Mouse (Mus musculus) Patski (cell line): ENCODE data around the gene Hnf1a. TPM values are rescaled to one million over a fixed set of nuclear protein-coding genes. Genes with fewer than 3 reads are reported as not detected.
A peak's percentile ranks its signal among the peaks of the same experiment; 100 is the strongest.

Source experiments
- ATAC-seq: fragments of 100-300 bp; one replicate; pipeline ENCODE4 v1.8.0; 2021
- CTCF ChIA-PET: fragments of 350-600 bp; sonication (Branson Sonifier 250); formaldehyde crosslinking; loops from one replicate; lab custom pipeline; 2022; ENCODE audit warnings: inconsistent platforms; lab: Charles Lee
- POLR2A ChIA-PET: fragments of 350-600 bp; sonication (Branson Sonifier 250); formaldehyde crosslinking; loops from one replicate; lab custom pipeline; 2022; ENCODE audit warnings: antibody characterized with exemption, inconsistent platforms; lab: Charles Lee
- DNase-seq: peaks from one replicate; pipeline ENCODE4 v3.0.0-alpha.2; 2011; ENCODE audit warnings: low read depth, low spot score
- H3K27me3 ChIP-seq: fragments of 371-371 bp; one replicate; pipeline ENCODE4 v1.5.1; 2021
- CTCF ChIP-seq: fragments of 100-300 bp; IDR thresholded peaks from one replicate; pipeline ENCODE4 v1.5.1; 2021
- in situ Hi-C: fragments of 300-500 bp; cut with MboI; formaldehyde crosslinking; loops from 3 replicates; pipeline ENCODE4 v1.11.1; 2018; ENCODE audit warnings: low pct_unique_long_range_greater_than_20kb, mixed read lengths
- polyA plus RNA-seq: library from polyadenylated mRNA; unstranded; gene quantifications from one replicate; pipeline ENCODE4 v1.2.3, GENCODE M21; 2021

Gene Hnf1a
- polyA plus RNA-seq, 1 experiment from 2014 or later = 0.05 TPM

- ChIA-PET CTCF (interaction anchor here (0.9 to 2.2 kb wide), 3 partner anchors 10 to 19 kb away, joined by 3 to 12 read pairs (median 3); no protein-coding TSS in a partner anchor), POLR2A (no interaction called here)
- DNase-seq (no peak), ATAC-seq (no peak)
- in situ Hi-C loops = no loop called here
- H3K27me3 ChIP-seq = no peaks in the 10 kb centered on the region
- no peak for TF ChIP-seq CTCF
Measured at GRCm38 (mm10) chr5:114968651-114969050, 2.2 kb downstream of the Hnf1a start.

- DNase-seq = no peak
- no peaks in the 10 kb centered on the region for H3K27me3 ChIP-seq
- CTCF ChIA-PET = interaction anchor here (0.9 to 2.2 kb wide), 3 partner anchors 11 to 18 kb away, joined by 3 to 12 read pairs (median 3); no protein-coding TSS in a partner anchor
- in situ Hi-C loops = no loop called here
- no peak for TF ChIP-seq CTCF
- peak; percentile 48 for ATAC-seq
- POLR2A ChIA-PET = interaction anchor here (0.6 kb wide), 1 partner anchor 303 kb away, joined by 4 read pairs; no protein-coding TSS in a partner anchor
Measured at GRCm38 (mm10) chr5:114967523-114968268, 3.2 kb downstream of the Hnf1a start.

- ATAC-seq (no peak), DNase-seq (no peak)
- in situ Hi-C loops = no loop called here
- no peak for TF ChIP-seq CTCF
- no peaks in the 10 kb centered on the region for H3K27me3 ChIP-seq
- ChIA-PET CTCF (interaction anchor here (1.2 kb wide), 1 partner anchor 12 kb away, joined by 3 read pairs; no protein-coding TSS in a partner anchor), POLR2A (interaction anchor here (0.6 kb wide), 1 partner anchor 275 kb away, joined by 4 read pairs; no protein-coding TSS in a partner anchor)
Measured at GRCm38 (mm10) chr5:114964967-114965898, 5.7 kb downstream of the Hnf1a start.

GRCm38 (mm10) chr5:114964315-114964966, 6.5 kb downstream of the Hnf1a start:
- ATAC-seq (no peak), DNase-seq (no peak)
- TF ChIP-seq CTCF = no peak
- POLR2A ChIA-PET = no interaction called here
- CTCF ChIA-PET = no interaction called here
- no peaks in the 10 kb centered on the region for H3K27me3 ChIP-seq
- in situ Hi-C loops = no loop called here

- ATAC-seq (no peak), DNase-seq (no peak)
- TF ChIP-seq CTCF = no peak
- CTCF ChIA-PET = no interaction called here
- POLR2A ChIA-PET = no interaction called here
- in situ Hi-C loops = no loop called here
- no peaks in the 10 kb centered on the region for H3K27me3 ChIP-seq
Measured at GRCm38 (mm10) chr5:114961590-114962360, 9.1 kb downstream of the Hnf1a start.

- ChIA-PET CTCF (no interaction called here), POLR2A (interaction anchor here (0.6 kb wide), 1 partner anchor 319 kb away, joined by 3 read pairs; no protein-coding TSS in a partner anchor)
- ATAC-seq = no peak
- no peaks in the 10 kb centered on the region for H3K27me3 ChIP-seq
- in situ Hi-C loops = no loop called here
- DNase-seq = no peak
- no peak for TF ChIP-seq CTCF
Measured at GRCm38 (mm10) chr5:114958069-114958468, 12.8 kb downstream of the Hnf1a start.

- in situ Hi-C loops = no loop called here
- H3K27me3 ChIP-seq = no peaks in the 10 kb centered on the region
- no peak for ATAC-seq
- DNase-seq = no peak
- TF ChIP-seq CTCF = no peak
- ChIA-PET POLR2A (no interaction called here), CTCF (interaction anchor here (1.2 kb wide), 1 partner anchor 13 kb away, joined by 3 read pairs; no protein-coding TSS in a partner anchor)
Measured at GRCm38 (mm10) chr5:114953326-114953725, 17.6 kb downstream of the Hnf1a start.

GRCm38 (mm10) chr5:114951279-114951880, 19.5 kb downstream of the Hnf1a start:
- no peaks in the 10 kb centered on the region for H3K27me3 ChIP-seq
- no peak for ATAC-seq
- POLR2A ChIA-PET = interaction anchor here (0.6 kb wide), 1 partner anchor 238 kb away, joined by 4 read pairs; no protein-coding TSS in a partner anchor
- CTCF ChIA-PET = interaction anchor here (0.8 kb wide), 1 partner anchor 17 kb away, joined by 3 read pairs; no protein-coding TSS in a partner anchor
- in situ Hi-C loops = no loop called here
- DNase-seq = no peak
- no peak for TF ChIP-seq CTCF

GRCm38 (mm10) chr5:114950669-114951068, 20.2 kb downstream of the Hnf1a start:
- no peaks in the 10 kb centered on the region for H3K27me3 ChIP-seq
- ChIA-PET CTCF (interaction anchor here (0.8 kb wide), 1 partner anchor 17 kb away, joined by 3 read pairs; no protein-coding TSS in a partner anchor), POLR2A (no interaction called here)
- DNase-seq (no peak), ATAC-seq (no peak)
- in situ Hi-C loops = no loop called here
- no peak for TF ChIP-seq CTCF
